Mouse (Mus musculus) forebrain, postnatal 0 days (tissue): ENCODE measurements around the gene Sds. TPM values are rescaled to one million over a fixed set of nuclear protein-coding genes. Genes with fewer than 3 reads are reported as not detected.

ENCODE experiments used
- ATAC-seq: fragments of 200-750 bp; cut with Nextera tagmentation; 2 replicates; pipeline ENCODE4 v1.8.0; 2017; ENCODE audit warnings: mild to moderate bottlenecking, moderate library complexity
- DNase-seq: peaks from one replicate; pipeline ENCODE4 v3.0.0-alpha.2; 2015
- H3K27ac ChIP-seq: fragments of 300-500 bp; sonication (generic); 2 replicates; pipeline ENCODE4 v1.5.1; 2014; ENCODE audit warnings: low read depth, mild to moderate bottlenecking, antibody characterized with exemption, low read length, moderate library complexity, mixed read lengths
- H3K27me3 ChIP-seq: fragments of 300-500 bp; sonication (generic); 2 replicates; pipeline ENCODE4 v1.6.1; 2014; ENCODE audit warnings: mild to moderate bottlenecking, low read length, mixed read lengths; ENCODE audit not compliant: insufficient read depth
- H3K36me3 ChIP-seq: fragments of 300-500 bp; sonication (generic); 2 replicates; pipeline ENCODE4 v1.6.1; 2014; ENCODE audit warnings: mild to moderate bottlenecking, moderate library complexity; ENCODE audit not compliant: insufficient read depth
- H3K4me1 ChIP-seq: fragments of 300-500 bp; sonication (generic); 2 replicates; pipeline ENCODE4 v1.6.1; 2014; ENCODE audit warnings: antibody characterized with exemption; ENCODE audit not compliant: insufficient read depth
- H3K4me2 ChIP-seq: fragments of 300-500 bp; sonication (generic); 2 replicates; pipeline ENCODE4 v1.6.1; 2014; ENCODE audit warnings: low read depth, mild to moderate bottlenecking, moderate library complexity
- H3K4me3 ChIP-seq: fragments of 300-500 bp; sonication (generic); 2 replicates; pipeline ENCODE4 v1.5.1; 2014; ENCODE audit warnings: low read depth, low read length, mixed read lengths
- H3K9ac ChIP-seq: fragments of 300-500 bp; sonication (generic); 2 replicates; pipeline ENCODE4 v1.6.1; 2014; ENCODE audit warnings: mild to moderate bottlenecking
- H3K9me3 ChIP-seq: fragments of 300-500 bp; sonication (generic); 2 replicates; pipeline ENCODE4 v1.6.1; 2016; ENCODE audit warnings: low read length
- CTCF ChIP-seq: sonication (generic); IDR thresholded peaks from 2 replicates; pipeline ENCODE4 v1.5.1; 2016; ENCODE audit warnings: antibody characterized with exemption, control low read depth, low read depth
- WGBS: fragments of 180-500 bp; shearing (Covaris S2); extraction: QIAGEN DNeasy Blood & Tissue Kit; methylation state at CpG from one replicate; pipeline ENCODE4 v1.1.7; 2014; 5-methylcytosine and 5-hydroxymethylcytosine counted together
- polyA plus RNA-seq: library from polyadenylated mRNA; unstranded; fragments of >200 nt; fragmentation: Nextera tagmentation; extraction: Ambion mirVana; gene quantifications from 2 replicates; pipeline ENCODE4 v1.2.1, GENCODE M21; 2015
- total RNA-seq: library from RNA; depleted of rRNA; stranded (reverse); fragments of >200 nt; gene quantifications from 2 replicates; pipeline ENCODE4 v1.2.3, GENCODE M21; 2014

Sds gene
- total and polyA plus RNA-seq, 2 experiments from 2014 or later, result not detected

DNA sequence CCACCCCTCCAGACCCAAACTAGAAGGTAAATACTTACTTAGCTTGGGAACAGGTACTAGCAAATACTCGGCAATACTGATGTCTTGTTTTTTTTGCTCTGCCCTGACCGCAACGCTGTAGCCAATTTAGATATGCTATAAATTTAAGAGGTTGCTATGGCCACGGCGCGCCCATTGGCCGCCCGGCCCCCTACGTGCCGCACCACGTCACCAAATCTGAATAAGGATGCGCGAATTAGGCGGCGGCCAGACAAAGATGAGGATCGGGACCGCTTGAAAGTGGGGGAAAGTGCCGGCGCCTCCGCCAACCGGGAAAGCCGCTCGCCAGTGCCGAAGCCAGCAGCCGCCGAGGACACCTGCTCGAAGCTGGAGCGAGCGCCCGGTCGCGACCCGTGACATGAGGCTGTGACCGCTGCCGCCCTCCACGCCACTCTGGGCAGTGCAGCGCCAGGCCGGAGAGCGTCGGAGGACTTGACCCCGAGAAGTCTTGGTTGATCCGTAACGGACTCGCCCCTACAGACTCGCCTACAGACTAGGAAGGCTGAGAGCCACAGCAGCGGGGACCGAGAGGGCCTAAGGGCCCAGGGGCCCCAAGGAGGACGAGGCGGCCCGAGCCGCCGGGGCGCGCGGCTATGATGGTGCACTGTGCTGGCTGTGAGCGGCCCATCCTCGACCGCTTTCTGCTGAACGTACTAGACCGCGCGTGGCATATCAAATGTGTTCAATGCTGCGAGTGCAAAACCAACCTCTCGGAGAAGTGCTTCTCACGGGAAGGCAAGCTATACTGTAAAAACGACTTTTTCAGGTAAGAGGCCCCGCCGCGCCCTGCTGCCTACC, 44.5 kb upstream of the Sds start, which contains the start of gene Lhx5:
Gene Lhx5, plus strand, starts transcription at position 51 of the 837 bp plus-strand sequence.
- 1% methylated on average over 69 of the region's 69 CpGs for WGBS
- H3K4me2 ChIP-seq, result peak within 1 kb of the TSS; percentile 39
- no peaks in the 10 kb centered on the region for H3K36me3 ChIP-seq
- peak within 1 kb of the TSS; percentile 28 for H3K4me3 ChIP-seq
- ATAC-seq, result peak; percentile 69
- no peaks in the 10 kb centered on the region for H3K4me1 ChIP-seq
- H3K27me3 ChIP-seq, result peaks cover 73% of the 10 kb centered on the region
- DNase-seq, result peak; percentile 75
- no peak for TF ChIP-seq CTCF
- H3K9ac ChIP-seq, result 0 out of 2 replicates have a peak within 1 kb of the TSS, but pooled peaks have one; percentile 19
- H3K27ac ChIP-seq, result no peak within 1 kb of the TSS
- no peaks in the 10 kb centered on the region for H3K9me3 ChIP-seq

DNA sequence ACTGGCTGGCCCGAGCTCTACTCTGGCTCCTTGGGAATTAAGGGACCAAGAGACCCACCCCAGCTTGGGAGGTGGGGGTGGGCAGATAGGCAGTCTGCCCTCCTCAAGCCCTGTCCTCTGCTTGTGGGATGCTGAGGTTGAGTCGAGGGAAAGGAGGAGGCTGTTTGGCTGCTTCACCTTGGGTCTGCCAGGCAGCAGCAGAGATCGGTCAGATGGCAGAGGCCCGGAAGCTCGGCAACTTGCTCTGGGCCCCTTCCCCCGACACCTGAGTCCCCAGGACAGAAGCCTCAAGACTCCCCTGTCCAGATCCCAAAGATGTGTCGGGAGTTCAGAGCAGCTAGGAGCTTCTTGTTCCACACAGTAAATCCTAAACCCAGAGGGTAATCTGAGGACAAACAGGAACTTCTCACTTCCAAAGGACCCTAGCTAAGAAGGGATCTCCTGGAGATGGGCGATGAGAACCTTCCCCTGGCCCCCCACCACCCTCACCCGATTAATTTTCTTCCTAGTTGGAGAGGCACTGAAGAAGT, 43.8 kb upstream of the Sds start:
- H3K4me3 ChIP-seq, result peak overlapping the region; percentile 28; the same call in 1 of the 2 replicates
- peak; percentile 37 for DNase-seq
- no peaks in the 10 kb centered on the region for H3K9me3 ChIP-seq
- H3K27ac ChIP-seq, result no peak overlapping the region
- ATAC-seq, result no peak
- no peak for TF ChIP-seq CTCF
- no peak overlapping the region for H3K4me2 ChIP-seq
- WGBS, result 3% methylated on average over 9 of the region's 9 CpGs
- no peaks in the 10 kb centered on the region for H3K36me3 ChIP-seq
- H3K27me3 ChIP-seq, result peaks cover 69% of the 10 kb centered on the region
- no peak overlapping the region for H3K9ac ChIP-seq
- no peaks in the 10 kb centered on the region for H3K4me1 ChIP-seq

- H3K27me3 ChIP-seq, result peaks cover 67% of the 10 kb centered on the region
- no peak overlapping the region for H3K9ac ChIP-seq
- WGBS, result under 1% methylated on average over 13 of the region's 13 CpGs
These were observed 43.1 kb upstream of the Sds start for GRCm38 (mm10) chr5:120433135-120433760.

GRCm38 (mm10) chr5:120434231-120434735, 42.0 kb upstream of the Sds start:
- no peak for TF ChIP-seq CTCF
- Histone ChIP-seq H3K4me2 (no peak overlapping the region), H3K9ac (no peak overlapping the region), H3K27ac (no peak overlapping the region), H3K9me3 (no peaks in the 10 kb centered on the region), H3K36me3 (no peaks in the 10 kb centered on the region), H3K4me1 (no peaks in the 10 kb centered on the region; the same call in 1 of the 2 replicates), H3K27me3 (peaks cover 70% of the 10 kb centered on the region), H3K4me3 (no peak overlapping the region)
- 8% methylated on average over 21 of the region's 21 CpGs for WGBS
- DNase-seq, result peak; percentile 35
- ATAC-seq, result no peak

More at GRCm38 (mm10) chr5:120433135-120433760, 43.1 kb upstream of the Sds start:
- ATAC-seq (no peak), DNase-seq (peak; percentile 9)
- Histone ChIP-seq H3K4me2 (no peak overlapping the region), H3K4me3 (no peak overlapping the region), H3K4me1 (no peaks in the 10 kb centered on the region; the same call in 1 of the 2 replicates), H3K27ac (no peak overlapping the region), H3K9me3 (no peaks in the 10 kb centered on the region), H3K36me3 (no peaks in the 10 kb centered on the region)
- no peak for TF ChIP-seq CTCF

- Histone ChIP-seq H3K9ac (no peak overlapping the region), H3K27ac (no peak overlapping the region)
These were observed 41.2 kb upstream of the Sds start for GRCm38 (mm10) chr5:120435006-120435681.

GRCm38 (mm10) chr5:120435731-120436501, 40.4 kb upstream of the Sds start:
- H3K4me2 ChIP-seq, result peak overlapping the region; percentile 44
- no peak for TF ChIP-seq CTCF
- ATAC-seq, result no peak
- H3K9me3 ChIP-seq, result no peaks in the 10 kb centered on the region
- no peak overlapping the region for H3K27ac ChIP-seq
- WGBS, result 2% methylated on average over 47 of the region's 47 CpGs
- H3K9ac ChIP-seq, result no peak overlapping the region
- peak; percentile 23 for DNase-seq
- H3K27me3 ChIP-seq, result peaks cover 72% of the 10 kb centered on the region
- no peaks in the 10 kb centered on the region for H3K36me3 ChIP-seq
- no peaks in the 10 kb centered on the region; the same call in 1 of the 2 replicates for H3K4me1 ChIP-seq
- H3K4me3 ChIP-seq, result peak overlapping the region; percentile 25

More at GRCm38 (mm10) chr5:120435006-120435681, 41.2 kb upstream of the Sds start:
- DNase-seq (peak; percentile 24), ATAC-seq (no peak)
- Histone ChIP-seq H3K4me3 (peak overlapping the region; percentile 5; the same call in 1 of the 2 replicates), H3K36me3 (no peaks in the 10 kb centered on the region), H3K9me3 (no peaks in the 10 kb centered on the region), H3K27me3 (peaks cover 75% of the 10 kb centered on the region), H3K4me2 (peak overlapping the region; percentile 44; the same call in 1 of the 2 replicates), H3K4me1 (no peaks in the 10 kb centered on the region; the same call in 1 of the 2 replicates)
- no peak for TF ChIP-seq CTCF
- WGBS, result 4% methylated on average over 44 of the region's 44 CpGs
